Mouse (Mus musculus) MEL (cell line): Measurements from ENCODE around the gene Zfpl1. TPM values are rescaled to one million over a fixed set of nuclear protein-coding genes. Genes with fewer than 3 reads are reported as not detected.
A peak's percentile ranks its signal among the peaks of the same experiment; 100 is the strongest.

Experiments used
- DNase-seq: peaks from one replicate; pipeline ENCODE4 v3.0.0; 2011; ENCODE audit warnings: low read depth, low spot score
- H3K27ac ChIP-seq: 2 replicates; pipeline ENCODE4 v1.5.1; 2012; ENCODE audit warnings: low read depth, mild to moderate bottlenecking, control low read depth, low read length, moderate library complexity; ENCODE audit not compliant: control insufficient read depth
- H3K27me3 ChIP-seq, 2 experiments: fragments of 150-350 bp in 1 of 2; sonication (generic) in 1 of 2; 2 replicates each; pipeline ENCODE4 v1.6.1; 2012; ENCODE audit warnings: low read length in 2 of 2, mild to moderate bottlenecking in 2 of 2, improper control_type of control experiment in 1 of 2, moderate library complexity in 1 of 2; ENCODE audit not compliant: insufficient read depth in 2 of 2, control insufficient read depth in 1 of 2
- H3K36me3 ChIP-seq, 2 experiments: 2 replicates each; pipeline ENCODE4 v1.6.1; 2012 to 2014; ENCODE audit warnings: low read length in 2 of 2, improper control_type of control experiment in 1 of 2, inconsistent platforms in 1 of 2, mild to moderate bottlenecking in 1 of 2; ENCODE audit not compliant: insufficient read depth in 2 of 2, control insufficient read depth in 1 of 2
- H3K4me1 ChIP-seq, 2 experiments: fragments of 150-350 bp in 1 of 2; sonication (generic) in 1 of 2; 2 replicates each; pipeline ENCODE4 v1.6.1; 2012; ENCODE audit warnings: low read length in 2 of 2, improper control_type of control experiment in 1 of 2, mild to moderate bottlenecking in 1 of 2; ENCODE audit not compliant: insufficient read depth in 2 of 2, control insufficient read depth in 1 of 2
- H3K4me3 ChIP-seq, 2 experiments: fragments of 150-350 bp in 1 of 2; sonication (generic) in 1 of 2; 2 replicates each; pipeline ENCODE4 v1.5.1; 2012; ENCODE audit warnings: low read depth in 2 of 2, low read length in 2 of 2, mild to moderate bottlenecking in 2 of 2, moderate library complexity in 2 of 2, control low read depth in 1 of 2, improper control_type of control experiment in 1 of 2; ENCODE audit not compliant: control insufficient read depth in 1 of 2, insufficient read depth in 1 of 2
- H3K79me2 ChIP-seq: 2 replicates; pipeline ENCODE4 v1.6.1; 2012; ENCODE audit warnings: mild to moderate bottlenecking, low read length, moderate library complexity; ENCODE audit not compliant: control insufficient read depth, poor library complexity, insufficient read depth
- H3K9ac ChIP-seq: 2 replicates; pipeline ENCODE4 v1.6.1; 2012; ENCODE audit warnings: low read depth, mild to moderate bottlenecking, control low read depth, low read length, moderate library complexity; ENCODE audit not compliant: control insufficient read depth, poor library complexity, severe bottlenecking
- H3K9me3 ChIP-seq: fragments of 150-350 bp; sonication (generic); replicated peaks from 2 replicates; pipeline ENCODE4 v1.6.1; 2012; ENCODE audit warnings: mild to moderate bottlenecking, low read length, improper control_type of control experiment, moderate library complexity; ENCODE audit not compliant: insufficient read depth
- CHD1 ChIP-seq: IDR thresholded peaks from 2 replicates; pipeline ENCODE4 v1.6.1; 2012; ENCODE audit warnings: low read depth, mild to moderate bottlenecking, inconsistent platforms, low read length, improper control_type of control experiment
- CHD2 ChIP-seq: IDR thresholded peaks from 2 replicates; pipeline ENCODE4 v1.6.1; 2011; ENCODE audit warnings: low read length, improper control_type of control experiment
- E2F4 ChIP-seq: IDR thresholded peaks from 2 replicates; pipeline ENCODE4 v1.6.1; 2011; ENCODE audit warnings: low read depth, low read length, improper control_type of control experiment, borderline replicate concordance
- ELF1 ChIP-seq: IDR thresholded peaks from 2 replicates; pipeline ENCODE4 v1.6.1; 2014; ENCODE audit warnings: low read depth, mild to moderate bottlenecking, inconsistent platforms, low read length, improper control_type of control experiment, moderate library complexity
- EP300 ChIP-seq, 2 experiments: IDR thresholded peaks; 2 replicates each; pipeline ENCODE4 v1.6.1; 2011; ENCODE audit warnings: improper control_type of control experiment in 2 of 2, low read length in 2 of 2, low read depth in 1 of 2, mild to moderate bottlenecking in 1 of 2
- ETS1 ChIP-seq: IDR thresholded peaks from 2 replicates; pipeline ENCODE4 v1.6.1; 2012; ENCODE audit warnings: low read depth, mild to moderate bottlenecking, inconsistent platforms, low read length, improper control_type of control experiment, moderate library complexity
- GATA1 ChIP-seq: IDR thresholded peaks from 2 replicates; pipeline ENCODE4 v1.6.1; 2011; ENCODE audit warnings: low read depth, low read length, improper control_type of control experiment
- HCFC1 ChIP-seq: IDR thresholded peaks from 2 replicates; pipeline ENCODE4 v1.6.1; 2012; ENCODE audit warnings: low read depth, mild to moderate bottlenecking, inconsistent platforms, low read length, improper control_type of control experiment, moderate library complexity
- KAT2A ChIP-seq: conservative IDR thresholded peaks from 2 replicates; pipeline ENCODE4 v1.6.1; 2012; ENCODE audit warnings: low read depth, low read length, improper control_type of control experiment, inconsistent platforms
- MAX ChIP-seq: IDR thresholded peaks from 2 replicates; pipeline ENCODE4 v1.6.1; 2011; ENCODE audit warnings: low read length, improper control_type of control experiment
- MAZ ChIP-seq: IDR thresholded peaks from 2 replicates; pipeline ENCODE4 v1.6.1; 2012; ENCODE audit warnings: low read depth, mild to moderate bottlenecking, inconsistent platforms, low read length, improper control_type of control experiment
- MXI1 ChIP-seq: IDR thresholded peaks from 2 replicates; pipeline ENCODE4 v1.6.1; 2011; ENCODE audit warnings: mild to moderate bottlenecking, low read depth, low read length, improper control_type of control experiment
- MYB ChIP-seq: IDR thresholded peaks from 2 replicates; pipeline ENCODE4 v1.6.1; 2011; ENCODE audit warnings: mild to moderate bottlenecking, low read depth, low read length, improper control_type of control experiment
- MYC ChIP-seq: IDR thresholded peaks from 2 replicates; pipeline ENCODE4 v1.6.1; 2011; ENCODE audit warnings: low read depth, mild to moderate bottlenecking, low read length, improper control_type of control experiment, moderate library complexity
- NELFE ChIP-seq: IDR thresholded peaks from 2 replicates; pipeline ENCODE4 v1.6.1; 2011; ENCODE audit warnings: low read depth, low read length, improper control_type of control experiment
- NRF1 ChIP-seq: IDR thresholded peaks from 2 replicates; pipeline ENCODE4 v1.6.1; 2014; ENCODE audit warnings: low read depth, mild to moderate bottlenecking, inconsistent platforms, low read length, improper control_type of control experiment, moderate library complexity; ENCODE audit not compliant: poor library complexity, insufficient read depth, severe bottlenecking
- POLR2A ChIP-seq, 2 experiments: IDR thresholded peaks; 2 replicates each; pipeline ENCODE4 v1.6.1; 2011 to 2012; ENCODE audit warnings: low read length in 2 of 2, mild to moderate bottlenecking in 2 of 2, control low read depth in 1 of 2, improper control_type of control experiment in 1 of 2, low read depth in 1 of 2, moderate library complexity in 1 of 2; ENCODE audit not compliant: control insufficient read depth in 1 of 2, insufficient read depth in 1 of 2, poor library complexity in 1 of 2
- POLR2AphosphoS5 ChIP-seq: IDR thresholded peaks from 2 replicates; pipeline ENCODE4 v1.6.1; 2012; ENCODE audit warnings: low read depth, borderline replicate concordance, mild to moderate bottlenecking, inconsistent platforms, low read length, moderate library complexity, mixed read lengths
- RAD21 ChIP-seq: IDR thresholded peaks from 2 replicates; pipeline ENCODE4 v1.6.1; 2011; ENCODE audit warnings: mild to moderate bottlenecking, low read depth, low read length, improper control_type of control experiment
- SIN3A ChIP-seq: IDR thresholded peaks from 2 replicates; pipeline ENCODE4 v1.6.1; 2012; ENCODE audit warnings: low read length, improper control_type of control experiment, inconsistent platforms
- TBP ChIP-seq: IDR thresholded peaks from 2 replicates; pipeline ENCODE4 v1.8.0; 2011; ENCODE audit warnings: low read depth, low read length, improper control_type of control experiment
- TCF12 ChIP-seq: IDR thresholded peaks from 2 replicates; pipeline ENCODE4 v1.6.1; 2014; ENCODE audit warnings: low read depth, mild to moderate bottlenecking, inconsistent platforms, low read length, improper control_type of control experiment, moderate library complexity
- UBTF ChIP-seq: IDR thresholded peaks from 2 replicates; pipeline ENCODE4 v1.6.1; 2012; ENCODE audit warnings: low read depth, mild to moderate bottlenecking, inconsistent platforms, low read length, improper control_type of control experiment, moderate library complexity, borderline replicate concordance; ENCODE audit not compliant: insufficient read depth
- USF2 ChIP-seq, 2 experiments: IDR thresholded peaks; 2 replicates each; pipeline ENCODE4 v1.6.1; 2011 to 2012; ENCODE audit warnings: improper control_type of control experiment in 2 of 2, low read length in 2 of 2, borderline replicate concordance in 1 of 2, inconsistent platforms in 1 of 2, low read depth in 1 of 2, mild to moderate bottlenecking in 1 of 2; ENCODE audit not compliant: insufficient read depth in 1 of 2
- ZC3H11A ChIP-seq: IDR thresholded peaks from 2 replicates; pipeline ENCODE4 v1.6.1; 2012; ENCODE audit warnings: low read depth, mild to moderate bottlenecking, inconsistent platforms, low read length, improper control_type of control experiment
- ZKSCAN1 ChIP-seq: IDR thresholded peaks from 2 replicates; pipeline ENCODE4 v1.6.1; 2012; ENCODE audit warnings: low read depth, mild to moderate bottlenecking, inconsistent platforms, low read length, improper control_type of control experiment, moderate library complexity
- ZMIZ1 ChIP-seq: IDR thresholded peaks from 2 replicates; pipeline ENCODE4 v1.6.1; 2012; ENCODE audit warnings: low read depth, mild to moderate bottlenecking, inconsistent platforms, low read length, improper control_type of control experiment, moderate library complexity
- ZNF384 ChIP-seq: IDR thresholded peaks from 2 replicates; pipeline ENCODE4 v1.6.1; 2012; ENCODE audit warnings: low read depth, mild to moderate bottlenecking, inconsistent platforms, low read length, improper control_type of control experiment
- polyA plus RNA-seq, 2 experiments: library from polyadenylated mRNA; stranded (reverse) in 1 of 2; unstranded in 1 of 2; fragments of >175 nt in 1 of 2; fragments of >200 nt in 1 of 2; gene quantifications; 2 replicates each; pipeline versions ENCODE4 v1.2.1 to v1.2.4; 2012; ENCODE audit warnings: low replicate concordance in 2 of 2, low read depth in 1 of 2; ENCODE audit not compliant: insufficient read length in 2 of 2, insufficient read depth in 1 of 2, missing spikeins in 1 of 2
- total RNA-seq: library from RNA; depleted of rRNA; stranded (reverse); fragments of 300-350 nt; gene quantifications from 2 replicates; pipeline ENCODE4 v1.2.3, GENCODE M21; 2012

Zfpl1 gene
- total and polyA plus RNA-seq, 3 experiments: 40.1 to 56.4 TPM; not detected in 1

DNA sequence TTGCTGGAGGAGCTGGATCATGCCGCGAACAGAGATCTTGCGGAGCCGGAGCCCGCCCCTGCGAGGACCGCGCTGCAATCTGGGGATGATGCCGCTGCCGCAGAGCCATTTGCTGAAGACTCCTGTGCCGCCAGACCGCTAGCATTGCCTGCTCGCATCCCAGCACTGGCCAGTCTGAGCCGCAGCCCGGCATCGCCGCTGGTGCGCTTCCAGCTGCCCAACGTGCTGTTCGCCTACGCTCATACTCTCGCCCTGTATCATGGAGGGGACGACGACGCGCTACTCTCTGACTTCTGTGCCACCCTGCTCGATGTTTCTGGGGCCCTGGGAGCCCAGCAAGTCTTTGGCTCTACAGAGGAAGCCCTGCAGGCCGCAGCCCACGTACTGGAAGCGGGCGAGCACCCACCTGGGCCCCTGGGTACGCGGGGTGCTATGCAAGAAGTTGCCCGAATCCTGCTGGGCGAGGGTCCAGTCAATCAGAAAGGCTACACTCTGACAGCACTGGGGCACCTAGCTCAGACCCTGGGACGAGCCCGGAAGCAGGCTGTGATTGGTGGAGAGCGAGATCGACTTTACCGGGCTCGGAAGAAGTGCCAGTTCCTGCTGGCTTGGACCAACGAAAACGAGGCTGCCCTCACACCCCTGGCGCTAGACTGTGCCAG lies 23.0 kb downstream of the Zfpl1 start (continued):
- TF ChIP-seq USF2 (IDR thresholded peaks at IDR 0.05; ENCODE audit: borderline replicate concordance in 1 of 2, insufficient read depth in 1 of 2, low read depth in 1 of 2, low read length in 2 of 2): no peak
- TF ChIP-seq TBP: 0 out of 2 replicates have a peak, but pooled peaks have one; percentile 34
- no peak for TF ChIP-seq MXI1

DNA sequence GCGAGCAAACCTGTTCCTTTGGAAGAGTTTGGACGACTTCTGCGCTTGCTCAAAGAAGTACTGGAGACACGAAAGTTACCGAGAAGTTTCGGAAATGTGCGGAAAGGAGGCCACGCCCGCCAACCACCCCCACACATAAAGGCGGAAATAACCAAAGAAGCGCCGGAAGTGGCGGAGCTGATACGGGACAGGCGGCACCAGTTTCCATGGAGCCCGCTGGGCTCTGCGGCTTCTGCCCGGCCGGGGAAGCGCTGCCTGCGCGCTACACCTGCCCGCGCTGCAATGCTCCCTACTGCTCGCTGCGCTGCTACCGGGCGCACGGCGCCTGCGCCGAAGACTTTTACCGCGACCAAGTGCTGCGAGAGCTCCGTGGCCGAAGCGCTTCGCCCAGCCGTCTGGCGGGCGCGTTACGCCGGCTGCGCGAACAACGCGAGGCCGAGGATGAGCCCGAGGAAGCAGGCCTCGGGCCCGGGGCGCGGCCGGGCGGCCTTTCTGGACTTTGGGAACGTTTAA lies 23.7 kb downstream of the Zfpl1 start, which contains the start of gene Znhit2:
Znhit2 (plus strand) TSS at position 172 of the 513 bp plus-strand sequence.
- Histone ChIP-seq H3K9ac (peak within 1 kb of the TSS; percentile 93), H3K9me3 (no peaks in the 10 kb centered on the region), H3K79me2 (peaks cover 45% of the 10 kb centered on the region), H3K4me3 (peak within 1 kb of the TSS; percentile 73 to 83), H3K27ac (peak within 1 kb of the TSS; percentile 89), H3K27me3 (no peaks in the 10 kb centered on the region), H3K36me3 (peaks cover 3 to 20% of the 10 kb centered on the region in 2 experiments; a peak in 3 of 4 replicates), H3K4me1 (peaks cover 0 to 16% of the 10 kb centered on the region in 2 experiments; a peak in 1 of 4 replicates)
- no peak for TF ChIP-seq POLR2AphosphoS5
- no peak for TF ChIP-seq MYB
- peak; percentile 70 for TF ChIP-seq NRF1
- peak; percentile 85 for TF ChIP-seq GATA1
- peak; percentile 89 for TF ChIP-seq HCFC1
- TF ChIP-seq EP300 (IDR thresholded peaks at IDR 0.05; ENCODE audit: low read depth in 1 of 2, low read length in 2 of 2): peak in 1 of 2 experiments; percentile 21; a peak in 1 of 4 replicates
- TF ChIP-seq ETS1: 0 out of 2 replicates have a peak, but pooled peaks have one; percentile 36
- TF ChIP-seq UBTF: peak; percentile 100
- TF ChIP-seq MAZ: 0 out of 2 replicates have a peak, but pooled peaks have one; percentile 40
- peak; percentile 95 for TF ChIP-seq SIN3A
- TF ChIP-seq ELF1: peak; percentile 86
- TF ChIP-seq RAD21: no peak
- no peak; the same call in 1 of the 2 replicates for TF ChIP-seq CHD1
- TF ChIP-seq MAX: no peak
- TF ChIP-seq NELFE: peak; percentile 83
- TF ChIP-seq ZKSCAN1: no peak
- TF ChIP-seq USF2 (IDR thresholded peaks at IDR 0.05; ENCODE audit: borderline replicate concordance in 1 of 2, insufficient read depth in 1 of 2, low read depth in 1 of 2, low read length in 2 of 2): no peak
- TF ChIP-seq E2F4: 0 out of 2 replicates have a peak, but pooled peaks have one; percentile 16
- TF ChIP-seq MXI1: peak; percentile 84
- TF ChIP-seq POLR2A (IDR thresholded peaks at IDR 0.05; ENCODE audit: control insufficient read depth in 1 of 2, insufficient read depth in 1 of 2, low read depth in 1 of 2, low read length in 2 of 2, poor library complexity in 1 of 2): peak; percentile 85 to 91
- peak; percentile 16; the same call in 1 of the 2 replicates for TF ChIP-seq ZMIZ1
- TF ChIP-seq CHD2: no peak
- no peak for TF ChIP-seq ZNF384
- TF ChIP-seq TCF12: peak; percentile 70
- TF ChIP-seq ZC3H11A: no peak
- peak; percentile 87 for TF ChIP-seq TBP
- peak; percentile 53 for TF ChIP-seq KAT2A
- TF ChIP-seq MYC: peak; percentile 46; the same call in 1 of the 2 replicates
- DNase-seq: peak; percentile 97
